Mouse (Mus musculus) embryonic facial prominence, embryonic 12.5 days (tissue): Measurements from ENCODE around the gene Tbkbp1. TPM values are rescaled to one million over a fixed set of nuclear protein-coding genes. Genes with fewer than 3 reads are reported as not detected.
A peak's percentile ranks its signal among the peaks of the same experiment; 100 is the strongest.

Source experiments
- ATAC-seq: fragments of 200-750 bp; cut with Nextera tagmentation; 2 replicates; pipeline ENCODE4 v1.8.0; 2017; ENCODE audit not compliant: insufficient number of reproducible peaks, insufficient read depth, low FRiP score, low TSS enrichment
- H3K27ac ChIP-seq: fragments of 300-500 bp; sonication (generic); 2 replicates; pipeline ENCODE4 v1.5.1; 2016; ENCODE audit warnings: mild to moderate bottlenecking
- H3K27me3 ChIP-seq: fragments of 300-500 bp; sonication (generic); 2 replicates; pipeline ENCODE4 v1.6.1; 2016; ENCODE audit warnings: mild to moderate bottlenecking, moderate library complexity
- H3K36me3 ChIP-seq: fragments of 300-500 bp; sonication (generic); 2 replicates; pipeline ENCODE4 v1.6.1; 2016; ENCODE audit warnings: mild to moderate bottlenecking
- H3K4me1 ChIP-seq: fragments of 300-500 bp; sonication (generic); 2 replicates; pipeline ENCODE4 v1.6.1; 2016
- H3K4me2 ChIP-seq: fragments of 300-500 bp; sonication (generic); replicated peaks from 2 replicates; pipeline ENCODE4 v1.6.1; 2016; ENCODE audit warnings: mild to moderate bottlenecking, moderate library complexity
- H3K4me3 ChIP-seq: fragments of 300-500 bp; sonication (generic); 2 replicates; pipeline ENCODE4 v1.5.1; 2016; ENCODE audit warnings: mild to moderate bottlenecking
- H3K9ac ChIP-seq: fragments of 300-500 bp; sonication (generic); 2 replicates; pipeline ENCODE4 v1.6.1; 2016; ENCODE audit warnings: mild to moderate bottlenecking, moderate library complexity
- H3K9me3 ChIP-seq: fragments of 300-500 bp; sonication (generic); 2 replicates; pipeline ENCODE4 v1.6.1; 2016; ENCODE audit warnings: mild to moderate bottlenecking, moderate library complexity
- WGBS: fragments of 180-500 bp; shearing (Covaris S2); methylation state at CpG from one replicate; pipeline ENCODE4 v1.1.7; 2016; 5-methylcytosine and 5-hydroxymethylcytosine counted together
- polyA plus RNA-seq: library from polyadenylated mRNA; unstranded; fragments of >200 nt; fragmentation: Nextera tagmentation; extraction: Ambion mirVana; gene quantifications from 2 replicates; pipeline ENCODE4 v1.2.1, GENCODE M21; 2016

The Tbkbp1 gene
- polyA plus RNA-seq, 1 experiment from 2014 or later = 10.4 TPM

DNA sequence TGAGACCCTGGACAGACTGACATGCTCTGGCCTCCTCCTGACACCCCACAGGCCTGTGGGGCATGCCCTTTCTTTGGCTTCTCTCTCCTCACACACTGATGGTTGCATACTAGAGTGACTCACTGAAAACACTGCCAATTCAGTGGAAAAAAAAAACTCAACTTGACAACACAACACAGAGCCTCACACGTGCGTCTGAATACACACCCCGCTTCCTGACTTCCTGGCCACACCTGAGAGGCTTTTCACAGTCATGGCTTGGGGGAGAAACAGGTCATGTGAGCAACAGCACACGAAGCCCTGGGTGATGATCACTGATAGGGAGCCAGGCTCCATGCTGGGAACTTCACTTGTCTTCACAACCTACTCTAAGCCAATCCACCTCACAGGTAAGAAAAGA lies 10.5 kb downstream of the Tbkbp1 start:
- H3K9me3 ChIP-seq = no peaks in the 10 kb centered on the region
- peaks cover 55% of the 10 kb centered on the region for H3K27me3 ChIP-seq
- ATAC-seq = no peak
- H3K36me3 ChIP-seq = peaks cover 46% of the 10 kb centered on the region
- 73% methylated on average over 4 of the region's 4 CpGs for WGBS
- no peak overlapping the region for H3K4me3 ChIP-seq
- H3K27ac ChIP-seq = no peak overlapping the region
- H3K4me2 ChIP-seq = no peak overlapping the region
- H3K9ac ChIP-seq = no peak overlapping the region
- peaks cover 14% of the 10 kb centered on the region for H3K4me1 ChIP-seq

DNA sequence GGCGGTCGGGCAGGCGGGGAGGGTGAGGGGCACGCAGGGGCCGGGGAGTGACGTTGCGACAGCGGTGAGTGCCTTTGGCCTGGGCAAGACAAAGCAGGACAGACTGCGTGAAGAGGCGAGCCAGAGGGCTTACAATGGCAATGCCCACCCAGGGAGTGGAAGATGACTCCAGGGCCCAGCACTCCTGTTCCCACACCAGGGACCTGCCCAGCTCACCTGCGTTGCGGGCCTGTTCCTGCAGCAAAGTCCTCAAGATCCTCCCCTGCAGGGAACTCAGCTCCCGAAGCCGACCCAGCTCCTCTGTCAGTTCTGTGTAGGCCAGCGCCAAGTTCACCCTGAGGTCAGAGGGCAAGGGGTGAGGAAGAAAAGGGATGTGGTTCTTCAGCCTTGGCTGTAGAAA lies 12.0 kb downstream of the Tbkbp1 start:
- H3K27ac ChIP-seq = no peak overlapping the region
- peaks cover 14% of the 10 kb centered on the region for H3K4me1 ChIP-seq
- no peak for ATAC-seq
- 14% methylated on average over 15 of the region's 15 CpGs for WGBS
- H3K4me3 ChIP-seq = peak overlapping the region; percentile 37
- peak overlapping the region; percentile 51 for H3K9ac ChIP-seq
- H3K36me3 ChIP-seq = peaks cover 33% of the 10 kb centered on the region
- H3K4me2 ChIP-seq = peak overlapping the region; percentile 74
- peaks cover 60% of the 10 kb centered on the region for H3K27me3 ChIP-seq
- H3K9me3 ChIP-seq = no peaks in the 10 kb centered on the region

DNA sequence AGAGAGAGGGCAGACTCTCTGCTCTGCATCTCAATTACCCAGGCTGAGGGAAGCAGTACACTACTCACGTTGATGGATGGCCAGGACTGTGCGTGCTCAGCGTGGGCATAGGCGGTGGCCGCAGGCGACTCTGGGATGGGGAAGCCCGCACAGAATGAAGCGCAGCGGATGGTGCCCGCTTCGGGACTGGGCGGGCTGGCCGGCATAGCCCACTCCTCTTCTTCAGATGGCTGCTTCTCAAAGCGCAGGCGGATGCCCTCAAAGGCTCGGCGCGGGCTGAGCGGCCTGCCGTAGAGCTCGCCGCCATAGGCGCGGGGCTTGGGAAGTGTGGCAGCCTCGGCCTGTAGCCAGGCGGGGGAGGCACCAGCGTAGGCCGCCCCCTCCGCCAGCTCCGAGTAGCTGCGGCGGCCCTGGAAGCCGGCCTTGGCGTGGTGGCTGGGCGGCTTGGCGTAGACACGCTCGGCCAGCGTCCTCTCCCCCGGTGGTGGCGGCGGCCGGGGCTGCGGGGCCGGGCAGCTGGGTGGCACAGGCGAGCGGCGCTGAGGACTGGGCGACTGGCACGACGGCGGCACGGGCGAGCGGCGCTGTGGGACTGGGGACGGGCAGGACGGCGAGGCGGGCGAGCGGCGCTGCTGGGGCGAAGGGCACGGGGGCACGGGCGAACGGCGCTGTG lies 12.6 kb downstream of the Tbkbp1 start:
- H3K9me3 ChIP-seq = no peaks in the 10 kb centered on the region
- H3K27me3 ChIP-seq = peaks cover 60% of the 10 kb centered on the region
- peaks cover 28% of the 10 kb centered on the region for H3K36me3 ChIP-seq
- H3K4me2 ChIP-seq = peak overlapping the region; percentile 74
- peak overlapping the region; percentile 37 for H3K4me3 ChIP-seq
- no peak overlapping the region for H3K27ac ChIP-seq
- peak; percentile 52 for ATAC-seq
- H3K4me1 ChIP-seq = peaks cover 14% of the 10 kb centered on the region
- 12% methylated on average over 64 of the region's 69 CpGs for WGBS
- peak overlapping the region; percentile 51 for H3K9ac ChIP-seq

DNA sequence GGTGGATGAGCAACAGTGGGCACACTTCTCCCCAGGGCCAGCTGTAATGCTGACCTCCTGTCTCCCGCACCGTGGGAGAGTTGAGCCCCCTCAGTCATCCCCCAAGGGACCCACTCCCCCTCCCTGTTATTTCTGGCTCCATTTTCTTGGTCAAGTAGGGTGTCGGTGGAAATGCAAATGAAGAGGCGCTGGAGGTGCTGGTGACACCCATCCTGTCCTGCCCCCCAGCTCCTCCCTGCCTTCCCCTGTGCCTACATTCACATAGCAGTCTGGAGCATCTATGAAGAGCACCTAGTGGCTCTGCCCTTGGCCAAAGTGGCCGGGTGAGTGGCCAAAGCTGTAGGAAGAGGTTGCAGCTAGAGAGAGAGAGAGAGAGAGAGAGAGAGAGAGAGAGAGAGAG lies 18.0 kb downstream of the Tbkbp1 start:
- H3K4me2 ChIP-seq = no peak overlapping the region
- 62% methylated on average over 5 of the region's 5 CpGs for WGBS
- H3K4me1 ChIP-seq = no peaks in the 10 kb centered on the region
- H3K27ac ChIP-seq = no peak overlapping the region
- no peak for ATAC-seq
- peaks cover 25% of the 10 kb centered on the region for H3K27me3 ChIP-seq
- peaks cover 16% of the 10 kb centered on the region for H3K36me3 ChIP-seq
- H3K9me3 ChIP-seq = no peaks in the 10 kb centered on the region
- no peak overlapping the region for H3K9ac ChIP-seq
- H3K4me3 ChIP-seq = no peak overlapping the region

DNA sequence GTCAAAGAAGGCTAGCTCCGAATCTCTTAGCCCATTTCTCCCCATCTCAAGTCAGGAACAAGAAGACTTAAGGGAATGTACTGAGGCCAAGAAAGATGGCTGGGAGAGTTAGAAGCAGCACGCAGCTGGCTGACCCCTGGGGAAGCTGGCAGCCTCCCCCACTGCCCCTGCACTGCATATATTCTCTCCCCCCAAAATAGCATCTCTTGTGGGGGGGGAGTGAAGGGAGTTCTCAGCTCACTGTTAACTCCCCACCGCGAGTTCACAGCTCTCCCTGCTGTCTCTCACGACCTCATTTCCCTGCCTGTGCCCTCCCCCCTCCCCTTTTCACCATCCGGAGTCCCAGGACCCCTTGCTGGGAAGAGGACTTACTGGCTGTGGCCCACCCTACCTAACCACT lies 19.1 kb downstream of the Tbkbp1 start:
- Histone ChIP-seq H3K4me1 (0 out of 2 replicates have a peak, but pooled peaks cover 3% of the 10 kb centered on the region), H3K27ac (no peak overlapping the region), H3K36me3 (peaks cover 9% of the 10 kb centered on the region; the same call in 1 of the 2 replicates), H3K4me3 (no peak overlapping the region), H3K4me2 (no peak overlapping the region), H3K9me3 (no peaks in the 10 kb centered on the region), H3K27me3 (peaks cover 14% of the 10 kb centered on the region), H3K9ac (no peak overlapping the region)
- no peak for ATAC-seq
- 24% methylated on average over 6 of the region's 6 CpGs for WGBS

DNA sequence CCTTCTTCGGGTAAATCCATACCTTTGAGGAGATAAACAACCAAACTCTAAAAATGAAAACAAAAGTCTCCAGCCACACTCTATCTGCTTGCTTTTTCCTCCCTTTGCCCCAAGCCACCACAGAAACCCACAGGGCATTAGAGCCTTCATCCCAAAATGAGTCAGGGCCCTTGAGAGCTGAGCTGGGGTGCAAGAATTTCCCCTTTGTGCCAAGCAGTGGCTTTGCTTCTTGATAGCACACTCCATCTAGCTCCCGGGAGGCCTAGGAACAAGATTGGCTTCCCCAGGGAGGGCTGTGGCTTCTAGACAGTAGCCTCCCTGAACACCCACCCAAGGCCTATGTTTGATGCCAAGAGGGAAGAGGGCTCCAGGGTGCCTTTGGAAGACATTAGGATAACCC lies 19.6 kb downstream of the Tbkbp1 start:
- Histone ChIP-seq H3K9me3 (no peaks in the 10 kb centered on the region), H3K27me3 (peaks cover 9% of the 10 kb centered on the region), H3K9ac (no peak overlapping the region), H3K4me1 (0 out of 2 replicates have a peak, but pooled peaks cover 4% of the 10 kb centered on the region), H3K4me2 (no peak overlapping the region), H3K36me3 (peaks cover 4% of the 10 kb centered on the region; the same call in 1 of the 2 replicates), H3K4me3 (no peak overlapping the region), H3K27ac (no peak overlapping the region)
- 75% methylated on average over 2 of the region's 2 CpGs for WGBS
- no peak for ATAC-seq

DNA sequence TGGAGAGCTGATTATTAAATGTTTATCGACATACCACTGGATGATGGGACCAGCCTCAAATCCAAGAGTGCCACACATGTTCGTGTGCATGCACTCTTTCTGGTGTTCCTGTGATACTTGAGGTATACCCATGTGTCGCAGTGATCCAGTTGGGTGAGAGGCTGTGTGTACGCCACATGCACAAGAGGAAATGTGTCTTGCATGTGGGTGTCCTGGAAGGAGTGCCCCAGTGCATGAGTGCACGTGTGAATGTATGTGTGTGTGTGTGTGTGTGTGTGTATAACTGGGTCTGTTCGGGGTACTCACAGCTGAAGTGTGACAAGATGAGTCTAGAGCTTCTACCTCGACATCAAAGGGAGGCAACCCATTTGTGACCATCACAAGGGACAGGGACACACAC lies 21.0 kb downstream of the Tbkbp1 start:
- Histone ChIP-seq H3K36me3 (no peaks in the 10 kb centered on the region), H3K4me2 (no peak overlapping the region), H3K27me3 (peaks cover 7% of the 10 kb centered on the region; the same call in 1 of the 2 replicates), H3K4me3 (no peak overlapping the region), H3K9ac (no peak overlapping the region), H3K4me1 (0 out of 2 replicates have a peak, but pooled peaks cover 9% of the 10 kb centered on the region), H3K27ac (no peak overlapping the region), H3K9me3 (no peaks in the 10 kb centered on the region)
- WGBS = 83% methylated on average over 7 of the region's 7 CpGs
- no peak for ATAC-seq

DNA sequence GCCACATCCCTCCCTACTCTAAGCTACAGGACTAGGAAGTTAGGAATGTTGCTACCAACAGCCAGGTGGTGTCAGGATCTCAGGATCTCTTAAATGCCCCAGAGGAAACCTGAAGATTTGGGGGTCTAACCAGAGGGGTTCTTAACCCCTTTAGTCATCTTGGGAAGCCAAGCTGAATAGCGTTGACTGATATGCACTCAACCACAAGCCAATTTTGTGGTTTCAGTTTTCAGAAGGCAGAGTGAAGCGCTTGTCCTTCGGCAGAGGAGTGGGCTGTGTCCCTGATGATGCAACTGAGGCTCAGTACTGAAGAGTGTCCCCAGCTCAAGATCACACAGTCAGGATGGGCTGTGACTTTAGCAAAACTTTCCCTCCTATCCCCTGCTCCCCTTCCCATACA lies 22.3 kb downstream of the Tbkbp1 start:
- WGBS = 51% methylated on average over 3 of the region's 3 CpGs
- Histone ChIP-seq H3K4me3 (no peak overlapping the region), H3K9ac (no peak overlapping the region), H3K4me1 (0 out of 2 replicates have a peak, but pooled peaks cover 14% of the 10 kb centered on the region), H3K9me3 (no peaks in the 10 kb centered on the region), H3K4me2 (no peak overlapping the region), H3K27ac (no peak overlapping the region), H3K27me3 (peaks cover 3% of the 10 kb centered on the region; the same call in 1 of the 2 replicates), H3K36me3 (no peaks in the 10 kb centered on the region)
- no peak for ATAC-seq

DNA sequence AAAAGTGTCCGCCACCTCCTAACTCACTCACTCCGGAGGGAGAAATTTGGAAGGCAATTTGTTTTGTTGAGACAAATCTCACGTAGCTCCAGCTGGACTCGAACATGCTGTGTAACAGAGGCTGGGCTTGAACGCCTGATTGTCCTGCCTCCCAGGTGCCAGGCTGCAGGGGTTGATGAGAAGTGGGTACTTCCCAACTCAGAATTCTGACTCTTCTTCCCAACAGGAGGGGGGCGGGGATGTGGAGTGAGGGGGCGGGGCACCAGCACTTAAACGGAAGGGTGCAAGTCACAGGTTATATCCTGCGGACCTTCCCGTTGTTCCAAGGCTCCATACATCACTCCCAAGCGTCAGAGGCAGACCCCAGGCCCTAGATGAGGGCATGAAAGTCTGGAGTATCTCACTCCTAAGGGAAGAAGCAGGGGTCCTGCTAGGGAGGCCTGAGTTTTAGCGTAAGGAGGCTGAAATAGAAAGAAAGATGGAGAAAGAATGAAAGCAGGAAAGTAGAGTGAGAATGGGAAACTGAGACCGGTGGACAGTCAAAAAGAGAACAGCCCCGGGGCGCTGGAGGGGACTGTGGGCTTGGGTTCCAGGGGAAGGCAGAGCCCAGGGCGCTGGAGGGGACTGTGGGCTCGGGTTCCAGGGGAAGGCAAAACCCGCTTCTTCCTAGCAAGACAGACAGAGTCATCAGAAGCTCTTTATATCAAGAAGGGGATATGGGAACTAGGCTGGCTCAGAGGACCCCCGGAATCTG lies 23.6 kb downstream of the Tbkbp1 start:
- Histone ChIP-seq H3K9ac (peak overlapping the region; percentile 52; the same call in 1 of the 2 replicates), H3K4me3 (peak overlapping the region; percentile 48), H3K27me3 (peaks cover 3% of the 10 kb centered on the region; the same call in 1 of the 2 replicates), H3K4me2 (peak overlapping the region; percentile 81), H3K36me3 (no peaks in the 10 kb centered on the region), H3K4me1 (peaks cover 22% of the 10 kb centered on the region), H3K27ac (no peak overlapping the region), H3K9me3 (no peaks in the 10 kb centered on the region)
- WGBS = 14% methylated on average over 19 of the region's 19 CpGs
- no peak for ATAC-seq

DNA sequence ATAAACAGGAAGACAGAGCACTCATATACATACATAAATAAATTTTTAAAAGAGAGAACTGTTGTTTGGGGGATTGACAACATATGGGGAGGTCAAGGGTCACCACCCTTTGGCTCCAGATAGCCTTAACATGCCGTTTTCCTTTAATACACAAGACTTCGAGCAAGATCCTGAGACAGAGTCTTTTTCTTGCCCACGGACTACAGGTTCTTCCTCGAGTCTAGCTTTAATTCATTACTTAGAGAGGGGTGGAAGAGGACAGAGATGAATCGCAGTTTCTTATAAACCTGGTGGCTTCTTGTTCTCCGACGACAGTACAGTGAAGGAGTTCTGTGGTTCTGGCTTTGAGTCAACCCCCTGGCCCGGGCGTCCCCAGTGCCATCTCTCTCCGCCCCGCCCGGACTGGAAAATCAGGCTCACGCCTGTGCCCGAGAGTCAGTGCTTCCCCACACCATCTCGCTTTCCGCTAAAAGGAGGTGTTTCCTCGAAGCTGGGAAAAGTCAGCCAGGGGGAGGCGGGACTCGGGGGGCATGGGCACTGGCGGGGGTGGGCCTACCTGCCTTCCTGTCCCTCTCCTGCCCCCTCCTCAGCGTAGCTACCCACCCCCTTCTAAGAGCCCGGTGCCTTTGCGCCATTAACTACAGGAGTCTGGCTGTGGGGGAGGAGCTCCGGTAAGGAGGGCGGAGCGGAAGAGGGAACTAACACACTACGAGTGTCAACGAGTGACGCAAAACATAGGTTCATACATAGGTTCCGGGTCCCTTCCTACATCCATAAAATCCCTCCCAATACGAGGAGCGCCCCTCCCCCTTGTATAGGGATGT lies 24.4 kb downstream of the Tbkbp1 start:
- H3K9ac ChIP-seq = peak overlapping the region; percentile 52; the same call in 1 of the 2 replicates
- H3K36me3 ChIP-seq = no peaks in the 10 kb centered on the region
- peak overlapping the region; percentile 48 for H3K4me3 ChIP-seq
- peaks cover 22% of the 10 kb centered on the region for H3K4me1 ChIP-seq
- H3K4me2 ChIP-seq = peak overlapping the region; percentile 81
- ATAC-seq = no peak
- no peak overlapping the region for H3K27ac ChIP-seq
- no peaks in the 10 kb centered on the region for H3K9me3 ChIP-seq
- WGBS = 1% methylated on average over 32 of the region's 32 CpGs
- H3K27me3 ChIP-seq = peaks cover 3% of the 10 kb centered on the region; the same call in 1 of the 2 replicates

DNA sequence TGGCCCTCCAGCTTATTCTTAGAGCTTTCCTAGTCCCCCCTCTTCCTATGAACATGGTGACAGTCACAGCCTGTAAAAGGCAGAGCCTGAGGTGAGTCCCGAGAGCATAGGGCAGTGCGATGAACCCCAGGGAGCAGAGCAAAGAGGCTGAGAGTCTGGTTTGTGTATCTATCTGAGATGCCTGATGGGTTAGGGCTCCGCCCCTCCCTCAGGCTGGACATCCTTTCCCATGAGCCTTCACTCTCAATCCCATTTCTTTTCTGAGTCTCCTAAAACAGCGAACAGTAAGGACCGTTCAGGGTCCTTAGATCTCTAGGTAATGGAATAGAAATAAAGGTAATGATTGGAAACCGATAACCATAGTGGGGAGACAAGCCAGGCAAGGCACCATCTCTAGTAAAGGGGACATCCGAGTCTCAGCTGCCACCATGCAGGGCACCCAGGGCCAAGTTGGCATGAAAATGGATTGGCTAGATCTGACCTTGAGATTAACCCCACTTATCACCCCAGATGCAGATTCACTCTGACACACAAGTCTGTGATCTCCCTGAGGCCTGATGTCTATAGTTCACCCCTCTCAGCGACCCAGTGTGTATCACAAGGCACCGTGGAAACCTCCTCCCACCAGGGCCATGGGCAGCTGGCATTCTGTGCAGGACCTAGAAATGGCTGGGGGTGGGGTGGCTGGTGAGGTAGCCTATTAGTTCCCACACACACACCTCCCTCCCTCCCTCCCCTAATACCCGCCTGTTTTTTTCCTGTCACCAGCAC lies 26.8 kb downstream of the Tbkbp1 start:
- no peaks in the 10 kb centered on the region; the same call in 1 of the 2 replicates for H3K27me3 ChIP-seq
- H3K36me3 ChIP-seq = no peaks in the 10 kb centered on the region
- H3K9me3 ChIP-seq = no peaks in the 10 kb centered on the region
- peaks cover 31% of the 10 kb centered on the region for H3K4me1 ChIP-seq
- H3K4me2 ChIP-seq = no peak overlapping the region
- H3K9ac ChIP-seq = no peak overlapping the region
- no peak overlapping the region for H3K27ac ChIP-seq
- no peak for ATAC-seq
- no peak overlapping the region for H3K4me3 ChIP-seq
- WGBS = 55% methylated on average over 10 of the region's 10 CpGs
